Mouse (Mus musculus) thymus, adult 2 months (tissue): ENCODE results near the gene Klhl36. TPM values are rescaled to one million over a fixed set of nuclear protein-coding genes. Genes with fewer than 3 reads are reported as not detected.

Source experiments
- DNase-seq: peaks from one replicate; pipeline ENCODE4 v3.0.0; 2021
- H3K27ac ChIP-seq: fragments of 200-500 bp; 2 replicates; pipeline ENCODE4 v1.5.1; 2012; ENCODE audit warnings: low read length, control low read depth; ENCODE audit not compliant: control insufficient read depth, insufficient read depth
- H3K27me3 ChIP-seq: fragments of 200-500 bp; 2 replicates; pipeline ENCODE4 v1.6.1; 2012; ENCODE audit warnings: mild to moderate bottlenecking, low read length, moderate library complexity, mixed read lengths; ENCODE audit not compliant: control insufficient read depth, insufficient read depth
- H3K36me3 ChIP-seq: fragments of 200-500 bp; 2 replicates; pipeline ENCODE4 v1.6.1; 2012; ENCODE audit warnings: mild to moderate bottlenecking, low read length, moderate library complexity; ENCODE audit not compliant: control insufficient read depth, insufficient read depth
- H3K4me1 ChIP-seq: fragments of 200-500 bp; replicated peaks from 2 replicates; pipeline ENCODE4 v1.6.1; 2012; ENCODE audit warnings: low read length; ENCODE audit not compliant: control insufficient read depth, insufficient read depth
- H3K4me3 ChIP-seq: fragments of 200-500 bp; 2 replicates; pipeline ENCODE4 v1.5.1; 2012; ENCODE audit warnings: mild to moderate bottlenecking, low read length, control low read depth, moderate library complexity; ENCODE audit not compliant: control insufficient read depth, insufficient read depth
- CTCF ChIP-seq: fragments of 200-500 bp; IDR thresholded peaks from 2 replicates; pipeline ENCODE4 v1.5.1; 2012; ENCODE audit warnings: mild to moderate bottlenecking, control low read depth, low read length, moderate library complexity, borderline replicate concordance; ENCODE audit not compliant: control insufficient read depth, poor library complexity, insufficient read depth; ENCODE audit errors: extremely low read depth
- POLR2A ChIP-seq: fragments of 200-500 bp; IDR thresholded peaks from 2 replicates; pipeline ENCODE4 v1.6.1; 2012; ENCODE audit warnings: mild to moderate bottlenecking, low read length, control low read depth, moderate library complexity; ENCODE audit not compliant: control insufficient read depth, poor library complexity, insufficient read depth; ENCODE audit errors: extremely low read depth
- WGBS: fragments of 180-500 bp; shearing (Covaris S2); methylation state at CpG from one replicate; pipeline ENCODE4 v1.1.7; 2018; 5-methylcytosine and 5-hydroxymethylcytosine counted together
- polyA plus RNA-seq: library from polyadenylated mRNA; depleted of rRNA; stranded (reverse); fragments of >200 nt; gene quantifications from 2 replicates; pipeline ENCODE4 v1.2.3, GENCODE M21; 2012

The Klhl36 gene
- polyA plus RNA-seq, 1 experiment: 41.8 TPM

GRCm38 (mm10) chr8:119909944-119910546, 48.0 kb downstream of the Klhl36 start, which contains the start of gene Usp10:
Gene Usp10, plus strand, starts transcription at chr8:119910360.
- H3K27ac ChIP-seq: no peak within 1 kb of the TSS
- H3K4me3 ChIP-seq: peak within 1 kb of the TSS; percentile 74
- H3K4me1 ChIP-seq: peaks cover 14% of the 10 kb centered on the region
- H3K36me3 ChIP-seq: no peaks in the 10 kb centered on the region
- no peak for DNase-seq
- H3K27me3 ChIP-seq: no peaks in the 10 kb centered on the region
- WGBS: 27% methylated on average over 13 of the region's 13 CpGs
- no peak for TF ChIP-seq CTCF
- TF ChIP-seq POLR2A: no peak

- TF ChIP-seq CTCF (peak; percentile 48), POLR2A (0 out of 2 replicates have a peak, but pooled peaks have one; percentile 54)
- Histone ChIP-seq H3K4me3 (peak within 1 kb of the TSS; percentile 74), H3K36me3 (no peaks in the 10 kb centered on the region), H3K4me1 (peaks cover 16% of the 10 kb centered on the region), H3K27me3 (no peaks in the 10 kb centered on the region), H3K27ac (no peak within 1 kb of the TSS)
- WGBS: under 1% methylated on average over 97 of the region's 97 CpGs
- DNase-seq: peak; percentile 97
Measured at GRCm38 (mm10) chr8:119910547-119911257, 48.6 kb downstream of the Klhl36 start, which contains the start of gene Gm20388. Gene Gm20388, plus strand, starts transcription at chr8:119910841.

GRCm38 (mm10) chr8:119911258-119911962, 49.3 kb downstream of the Klhl36 start:
- TF ChIP-seq POLR2A (no peak), CTCF (peak; percentile 2)
- H3K4me1 ChIP-seq: peaks cover 20% of the 10 kb centered on the region
- no peaks in the 10 kb centered on the region for H3K36me3 ChIP-seq
- H3K27me3 ChIP-seq: no peaks in the 10 kb centered on the region
- WGBS: under 1% methylated on average over 30 of the region's 30 CpGs
- no peak overlapping the region for H3K27ac ChIP-seq
- no peak for DNase-seq
- H3K4me3 ChIP-seq: peak overlapping the region; percentile 74

GRCm38 (mm10) chr8:119912643-119913042, 50.6 kb downstream of the Klhl36 start:
- DNase-seq: no peak
- Histone ChIP-seq H3K27ac (no peak overlapping the region), H3K4me1 (peaks cover 20% of the 10 kb centered on the region), H3K36me3 (no peaks in the 10 kb centered on the region), H3K27me3 (no peaks in the 10 kb centered on the region), H3K4me3 (no peak overlapping the region)
- 84% methylated on average over 6 of the region's 6 CpGs for WGBS
- TF ChIP-seq CTCF (no peak), POLR2A (no peak)

- H3K4me3 ChIP-seq: no peak overlapping the region
- no peaks in the 10 kb centered on the region for H3K27me3 ChIP-seq
- peaks cover 20% of the 10 kb centered on the region for H3K4me1 ChIP-seq
- 90% methylated on average over 3 of the region's 3 CpGs for WGBS
- TF ChIP-seq CTCF (no peak), POLR2A (no peak)
- DNase-seq: no peak
- H3K36me3 ChIP-seq: no peaks in the 10 kb centered on the region
- H3K27ac ChIP-seq: no peak overlapping the region
Measured at GRCm38 (mm10) chr8:119913181-119913580, 51.1 kb downstream of the Klhl36 start.

GRCm38 (mm10) chr8:119914161-119914560, 52.1 kb downstream of the Klhl36 start:
- Histone ChIP-seq H3K36me3 (no peaks in the 10 kb centered on the region), H3K27ac (0 out of 2 replicates have a peak overlapping the region, but pooled peaks have one; percentile 7), H3K27me3 (no peaks in the 10 kb centered on the region), H3K4me1 (peaks cover 20% of the 10 kb centered on the region), H3K4me3 (no peak overlapping the region)
- WGBS: 9% methylated on average over 2 of the region's 2 CpGs
- DNase-seq: no peak
- TF ChIP-seq POLR2A (no peak), CTCF (no peak)
